Comparison of ENCODE assay signal across 8 mouse cellular contexts in the genomic region with DNA sequence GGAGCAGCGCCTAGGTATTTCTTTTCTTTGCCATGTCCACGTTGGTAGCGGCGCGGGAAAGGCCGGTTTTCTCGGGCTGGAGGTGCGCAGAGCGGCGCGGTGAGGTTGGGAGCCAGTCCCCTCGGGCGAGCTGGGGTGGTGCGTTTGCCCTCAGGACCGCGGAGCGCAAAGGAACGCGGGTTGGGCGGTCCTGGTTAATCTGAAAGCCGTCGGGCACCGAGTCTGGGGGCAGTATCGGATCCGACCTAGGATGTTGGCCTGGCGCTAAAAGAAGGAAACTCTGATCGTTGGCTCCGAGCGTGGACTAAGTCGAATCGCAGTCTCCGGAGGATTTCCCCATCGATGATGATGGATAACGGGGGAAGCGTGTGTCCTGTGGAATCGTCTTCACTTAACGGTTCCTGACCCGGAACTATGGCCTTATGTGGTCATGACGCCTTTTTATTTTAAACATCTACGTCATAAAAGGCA. TPM values are rescaled to one million over a fixed set of nuclear protein-coding genes. Genes with fewer than 3 reads are reported as not detected.
A peak's percentile ranks its signal among the peaks of the same experiment; 100 is the strongest.
DNase-seq lines count a peak whose midpoint lies in the region; ATAC-seq lines count a peak whose summit lies in the region.
"Not testable (repeated sequence)": the region's sequence is repeated elsewhere in the genome, so short reads cannot be mapped to it uniquely, and the experiment has no call there.

No protein-coding gene starts in this region.

- WGBS in embryonic facial prominence, embryonic 14.5 days: 18% methylated on average over 20 of the region's 40 CpGs
- WGBS in heart, embryonic 12.5 days: 9% methylated on average over 26 of the region's 40 CpGs
- WGBS in intestine, embryonic 16.5 days: 6% methylated on average over 20 of the region's 40 CpGs
- 13% methylated on average over 22 of the region's 40 CpGs for WGBS in limb, embryonic 15.5 days
- 22% methylated on average over 24 of the region's 40 CpGs for WGBS in midbrain, embryonic 10.5 days

- H3K9me3 ChIP-seq in embryonic facial prominence, embryonic 14.5 days (ENCODE audit: control insufficient read depth, low read length); heart, embryonic 12.5 days (replicated peaks); intestine, embryonic 16.5 days (ENCODE audit: control insufficient read depth, low read length); limb, embryonic 15.5 days; midbrain, embryonic 10.5 days (replicated peaks): not testable (repeated sequence)

- peak overlapping the region; percentile 49 for H3K4me2 ChIP-seq in embryonic facial prominence, embryonic 14.5 days (ENCODE audit: low read depth, low read length)
- H3K4me2 ChIP-seq in heart, embryonic 12.5 days: peak overlapping the region; percentile 64
- peak overlapping the region; percentile 37 for H3K4me2 ChIP-seq in intestine, embryonic 16.5 days (ENCODE audit: low read depth, low read length)
- peak overlapping the region; percentile 35; the same call in 1 of the 2 replicates for H3K4me2 ChIP-seq in limb, embryonic 15.5 days

- H3K4me1 ChIP-seq in brown adipose tissue, adult 24 weeks (ENCODE audit: control insufficient read depth, insufficient read depth, insufficient read length, low read length); embryonic facial prominence, embryonic 14.5 days (ENCODE audit: control insufficient read depth, insufficient read depth, low read length); heart, embryonic 12.5 days (replicated peaks); intestine, embryonic 16.5 days (ENCODE audit: control insufficient read depth, insufficient read depth, low read length); limb, embryonic 15.5 days; midbrain, embryonic 10.5 days: not testable (repeated sequence)

- peak; percentile 47 for DNase-seq in CD4-positive, CD25-positive, alpha-beta regulatory T cell, adult 2 months (ENCODE audit: low read depth, low spot score)
- DNase-seq in embryonic facial prominence, embryonic 14.5 days (ENCODE audit: low spot score): peak; percentile 1
- peak; percentile 20 for DNase-seq in midbrain, embryonic 10.5 days (ENCODE audit: low spot score)
- DNase-seq in splenic B cell, adult 2 months (ENCODE audit: low read depth, low spot score): peak; percentile 15

- not testable (repeated sequence) for H3K27me3 ChIP-seq in embryonic facial prominence, embryonic 14.5 days (replicated peaks; ENCODE audit: control insufficient read depth, insufficient read depth, low read length); heart, embryonic 12.5 days (replicated peaks); intestine, embryonic 16.5 days (replicated peaks; ENCODE audit: control insufficient read depth, insufficient read depth, low read length); limb, embryonic 15.5 days; midbrain, embryonic 10.5 days (ENCODE audit: low read depth, poor library complexity, severe bottlenecking); splenic B cell, adult 2 months (ENCODE audit: control insufficient read depth, insufficient read depth, low read length, poor library complexity, severe bottlenecking)

- peak; percentile 84 for ATAC-seq in embryonic facial prominence, embryonic 14.5 days (ENCODE audit: low read depth)
- ATAC-seq in heart, embryonic 12.5 days (ENCODE audit: insufficient number of reproducible peaks, low FRiP score): peak; percentile 89
- peak; percentile 92 for ATAC-seq in intestine, embryonic 16.5 days
- peak; percentile 79 for ATAC-seq in limb, embryonic 15.5 days (ENCODE audit: insufficient number of reproducible peaks, low FRiP score, low TSS enrichment, low read depth)

- H3K36me3 ChIP-seq in embryonic facial prominence, embryonic 14.5 days (ENCODE audit: control insufficient read depth, insufficient read depth, low read length); heart, embryonic 12.5 days; intestine, embryonic 16.5 days (ENCODE audit: control insufficient read depth, insufficient read depth, low read length); limb, embryonic 15.5 days; midbrain, embryonic 10.5 days; splenic B cell, adult 2 months (ENCODE audit: control insufficient read depth, insufficient read depth, low read length, poor library complexity, severe bottlenecking): not testable (repeated sequence)

- peak overlapping the region; percentile 72 for H3K4me3 ChIP-seq in brown adipose tissue, adult 24 weeks (ENCODE audit: insufficient read depth, low read depth, low read length)
- peak overlapping the region; percentile 42 for H3K4me3 ChIP-seq in embryonic facial prominence, embryonic 14.5 days (ENCODE audit: low read depth, low read length)
- H3K4me3 ChIP-seq in heart, embryonic 12.5 days: peak overlapping the region; percentile 54
- peak overlapping the region; percentile 42 for H3K4me3 ChIP-seq in intestine, embryonic 16.5 days (ENCODE audit: low read length)
- H3K4me3 ChIP-seq in limb, embryonic 15.5 days: peak overlapping the region; percentile 40
- H3K4me3 ChIP-seq in midbrain, embryonic 10.5 days: peak overlapping the region; percentile 49

- H3K27ac ChIP-seq in brown adipose tissue, adult 24 weeks (replicated peaks; ENCODE audit: low read depth, low read length): peak overlapping the region; percentile 24; the same call in 1 of the 2 replicates
- not testable (repeated sequence) for H3K27ac ChIP-seq in embryonic facial prominence, embryonic 14.5 days (replicated peaks; ENCODE audit: low read depth, low read length); intestine, embryonic 16.5 days (ENCODE audit: low read length); limb, embryonic 15.5 days; midbrain, embryonic 10.5 days (replicated peaks)
- peak overlapping the region; percentile 43; the same call in 1 of the 2 replicates for H3K27ac ChIP-seq in heart, embryonic 12.5 days (ENCODE audit: poor library complexity, severe bottlenecking)

- H3K9ac ChIP-seq in embryonic facial prominence, embryonic 14.5 days (ENCODE audit: low read depth, low read length): peak overlapping the region; percentile 54
- peak overlapping the region; percentile 58; the same call in 1 of the 2 replicates for H3K9ac ChIP-seq in heart, embryonic 12.5 days
- H3K9ac ChIP-seq in intestine, embryonic 16.5 days (ENCODE audit: low read depth, low read length): peak overlapping the region; percentile 45; the same call in 1 of the 2 replicates
- not testable (repeated sequence) for H3K9ac ChIP-seq in limb, embryonic 15.5 days

RNA-seq across cellular contexts. Expression of a gene that starts 0.6 kb away (rescaled TPM):
- polyA plus RNA-seq in brown adipose tissue, adult 24 weeks (2012; ENCODE audit: insufficient read depth, insufficient read length, missing spikeins): 1.7 and 2.3 TPM in 2 replicates
- polyA plus RNA-seq in embryonic facial prominence, embryonic 14.5 days (2014; fragmentation: Nextera tagmentation; extraction: Ambion mirVana): 6.1 and 7.8 TPM in 2 replicates
- 6.4 and 7.9 TPM in 2 replicates for polyA plus RNA-seq in heart, embryonic 12.5 days (2016; fragmentation: Nextera tagmentation; extraction: Ambion mirVana)
- 4.0 and 4.7 TPM in 2 replicates for polyA plus RNA-seq in intestine, embryonic 16.5 days (2015; fragmentation: Nextera tagmentation; extraction: Ambion mirVana)
- 4.9 and 6.6 TPM in 2 replicates for polyA plus RNA-seq in limb, embryonic 15.5 days (2015; fragmentation: Nextera tagmentation; extraction: Ambion mirVana)
- 5.7 and 5.9 TPM in 2 replicates for polyA plus RNA-seq in midbrain, embryonic 10.5 days (2016; fragmentation: Nextera tagmentation; extraction: Ambion mirVana)

RNA-seq across cellular contexts. Expression of a gene that starts 31.2 kb away (rescaled TPM):
- polyA plus RNA-seq in brown adipose tissue, adult 24 weeks (2012; ENCODE audit: insufficient read depth, insufficient read length, missing spikeins): 20.1 and 21.0 TPM in 2 replicates
- 88.2 and 94.6 TPM in 2 replicates for polyA plus RNA-seq in embryonic facial prominence, embryonic 14.5 days (2014; fragmentation: Nextera tagmentation; extraction: Ambion mirVana)
- polyA plus RNA-seq in heart, embryonic 12.5 days (2016; fragmentation: Nextera tagmentation; extraction: Ambion mirVana): 77.4 and 81.5 TPM in 2 replicates
- polyA plus RNA-seq in intestine, embryonic 16.5 days (2015; fragmentation: Nextera tagmentation; extraction: Ambion mirVana): 42.2 and 47.2 TPM in 2 replicates
- 86.3 and 88.2 TPM in 2 replicates for polyA plus RNA-seq in limb, embryonic 15.5 days (2015; fragmentation: Nextera tagmentation; extraction: Ambion mirVana)
- polyA plus RNA-seq in midbrain, embryonic 10.5 days (2016; fragmentation: Nextera tagmentation; extraction: Ambion mirVana): 91.7 and 97.3 TPM in 2 replicates

RNA-seq across cellular contexts. Expression of a gene that starts 51.4 kb away (rescaled TPM):
- 3.3 and 4.0 TPM in 2 replicates for polyA plus RNA-seq in brown adipose tissue, adult 24 weeks (2012; ENCODE audit: insufficient read depth, insufficient read length, missing spikeins)
- polyA plus RNA-seq in embryonic facial prominence, embryonic 14.5 days (2014; fragmentation: Nextera tagmentation; extraction: Ambion mirVana): 11.9 and 12.7 TPM in 2 replicates
- polyA plus RNA-seq in heart, embryonic 12.5 days (2016; fragmentation: Nextera tagmentation; extraction: Ambion mirVana): 9.5 and 9.6 TPM in 2 replicates
- 7.5 and 8.6 TPM in 2 replicates for polyA plus RNA-seq in intestine, embryonic 16.5 days (2015; fragmentation: Nextera tagmentation; extraction: Ambion mirVana)
- polyA plus RNA-seq in limb, embryonic 15.5 days (2015; fragmentation: Nextera tagmentation; extraction: Ambion mirVana): 11.3 and 11.5 TPM in 2 replicates
- 14.0 and 16.1 TPM in 2 replicates for polyA plus RNA-seq in midbrain, embryonic 10.5 days (2016; fragmentation: Nextera tagmentation; extraction: Ambion mirVana)
